Mouse (Mus musculus) lung, embryonic 15.5 days (tissue): Measurements from ENCODE around the gene Fastkd2. TPM values are rescaled to one million over a fixed set of nuclear protein-coding genes. Genes with fewer than 3 reads are reported as not detected.

Source experiments
- ATAC-seq: fragments of 200-750 bp; cut with Nextera tagmentation; 2 replicates; pipeline ENCODE4 v1.8.0; 2017; ENCODE audit warnings: moderate number of reproducible peaks, borderline replicate concordance; ENCODE audit not compliant: low FRiP score, low TSS enrichment; ENCODE audit errors: extremely low read depth
- H3K27ac ChIP-seq: fragments of 300-500 bp; sonication (generic); 2 replicates; pipeline ENCODE4 v1.5.1; 2015; ENCODE audit warnings: moderate library complexity, mild to moderate bottlenecking, inconsistent platforms
- H3K27me3 ChIP-seq: fragments of 300-500 bp; sonication (generic); 2 replicates; pipeline ENCODE4 v1.6.1; 2015; ENCODE audit warnings: inconsistent platforms
- H3K36me3 ChIP-seq: fragments of 300-500 bp; sonication (generic); 2 replicates; pipeline ENCODE4 v1.6.1; 2015; ENCODE audit warnings: inconsistent platforms
- H3K4me1 ChIP-seq: fragments of 300-500 bp; sonication (generic); 2 replicates; pipeline ENCODE4 v1.6.1; 2015; ENCODE audit warnings: inconsistent platforms
- H3K4me2 ChIP-seq: fragments of 300-500 bp; sonication (generic); 2 replicates; pipeline ENCODE4 v1.6.1; 2015; ENCODE audit warnings: inconsistent platforms, mild to moderate bottlenecking, moderate library complexity
- H3K4me3 ChIP-seq: fragments of 300-500 bp; sonication (generic); 2 replicates; pipeline ENCODE4 v1.5.1; 2015; ENCODE audit warnings: mild to moderate bottlenecking, inconsistent platforms
- H3K9ac ChIP-seq: fragments of 300-500 bp; sonication (generic); 2 replicates; pipeline ENCODE4 v1.6.1; 2015; ENCODE audit warnings: inconsistent platforms
- H3K9me3 ChIP-seq: fragments of 300-500 bp; sonication (generic); 2 replicates; pipeline ENCODE4 v1.6.1; 2016; ENCODE audit warnings: inconsistent platforms
- WGBS: fragments of 180-500 bp; shearing (Covaris S2); methylation state at CpG from one replicate; pipeline ENCODE4 v1.1.7; 2015; 5-methylcytosine and 5-hydroxymethylcytosine counted together
- polyA plus RNA-seq: library from polyadenylated mRNA; unstranded; fragments of >200 nt; fragmentation: Nextera tagmentation; extraction: Ambion mirVana; gene quantifications from 2 replicates; pipeline ENCODE4 v1.2.1, GENCODE M21; 2015

The Fastkd2 gene
- polyA plus RNA-seq, 1 experiment from 2014 or later = 50.0 TPM

- Histone ChIP-seq H3K4me1 (peaks cover 4% of the 10 kb centered on the region; the same call in 1 of the 2 replicates), H3K4me3 (no peak within 1 kb of the TSS), H3K9me3 (no peaks in the 10 kb centered on the region), H3K36me3 (no peaks in the 10 kb centered on the region), H3K4me2 (no peak within 1 kb of the TSS), H3K27me3 (no peaks in the 10 kb centered on the region), H3K27ac (no peak within 1 kb of the TSS), H3K9ac (no peak within 1 kb of the TSS)
- no peak for ATAC-seq
- WGBS = 77% methylated on average over 5 of the region's 5 CpGs
These were observed 38.8 kb downstream of the Fastkd2 start, which contains the start of gene 4933402D24Rik for GRCm38 (mm10) chr1:63769167-63769566. 4933402D24Rik (minus strand) TSS chr1:63769267.

GRCm38 (mm10) chr1:63770309-63770708 lies 39.9 kb downstream of the Fastkd2 start:
- Histone ChIP-seq H3K4me1 (peaks cover 4% of the 10 kb centered on the region; the same call in 1 of the 2 replicates), H3K27me3 (no peaks in the 10 kb centered on the region), H3K27ac (no peak overlapping the region), H3K4me3 (no peak overlapping the region), H3K9me3 (no peaks in the 10 kb centered on the region), H3K4me2 (no peak overlapping the region), H3K36me3 (no peaks in the 10 kb centered on the region), H3K9ac (no peak overlapping the region)
- 47% methylated on average over 7 of the region's 7 CpGs for WGBS
- no peak for ATAC-seq

GRCm38 (mm10) chr1:63776396-63776795 lies 46.0 kb downstream of the Fastkd2 start:
- no peak for ATAC-seq
- Histone ChIP-seq H3K36me3 (no peaks in the 10 kb centered on the region), H3K27ac (no peak overlapping the region), H3K4me3 (no peak overlapping the region), H3K27me3 (no peaks in the 10 kb centered on the region), H3K9me3 (no peaks in the 10 kb centered on the region), H3K9ac (no peak overlapping the region), H3K4me1 (no peaks in the 10 kb centered on the region), H3K4me2 (no peak overlapping the region)
- WGBS = 29% methylated on average over 1 of the region's 1 CpGs

GRCm38 (mm10) chr1:63776902-63777630 lies 46.7 kb downstream of the Fastkd2 start:
- WGBS = 52% methylated on average over 4 of the region's 4 CpGs
- H3K4me3 ChIP-seq = no peak overlapping the region
- no peak for ATAC-seq
- H3K9me3 ChIP-seq = no peaks in the 10 kb centered on the region
- no peaks in the 10 kb centered on the region for H3K4me1 ChIP-seq
- no peak overlapping the region for H3K9ac ChIP-seq
- no peak overlapping the region for H3K27ac ChIP-seq
- no peaks in the 10 kb centered on the region for H3K36me3 ChIP-seq
- H3K4me2 ChIP-seq = no peak overlapping the region
- H3K27me3 ChIP-seq = no peaks in the 10 kb centered on the region

- Histone ChIP-seq H3K4me1 (no peaks in the 10 kb centered on the region), H3K36me3 (no peaks in the 10 kb centered on the region), H3K4me2 (no peak overlapping the region), H3K27ac (no peak overlapping the region), H3K9me3 (no peaks in the 10 kb centered on the region), H3K9ac (no peak overlapping the region), H3K27me3 (no peaks in the 10 kb centered on the region), H3K4me3 (no peak overlapping the region)
- no peak for ATAC-seq
These were observed 63.9 kb downstream of the Fastkd2 start for GRCm38 (mm10) chr1:63794326-63794725.

Other genes with a start within 250 kb of the Fastkd2 start
- gene Gm39653, start 114.6 kb upstream of the Fastkd2 start, polyA plus RNA-seq = not detected in 2 replicates
- gene Dytn, start 43.7 kb upstream of the Fastkd2 start, polyA plus RNA-seq = not detected in 2 replicates
- 0.42 and 0.77 TPM in 2 replicates for gene Mdh1b, start 296 bp upstream of the Fastkd2 start, polyA plus RNA-seq
- gene 4933402D24Rik, start 38.7 kb downstream of the Fastkd2 start, polyA plus RNA-seq = not detected in 2 replicates